Mouse (Mus musculus) heart, embryonic 16.5 days (tissue): Measurements from ENCODE around the gene Lcmt2. TPM values are rescaled to one million over a fixed set of nuclear protein-coding genes. Genes with fewer than 3 reads are reported as not detected.
A peak's percentile ranks its signal among the peaks of the same experiment; 100 is the strongest.

Experiments used
- ATAC-seq: fragments of 200-750 bp; cut with Nextera tagmentation; replicated peaks from 2 replicates; pipeline ENCODE4 v1.8.0; 2017; ENCODE audit warnings: moderate number of reproducible peaks; ENCODE audit not compliant: insufficient read depth, low FRiP score; ENCODE audit errors: extremely low read depth
- H3K27ac ChIP-seq: fragments of 300-500 bp; sonication (generic); 2 replicates; pipeline ENCODE4 v1.5.1; 2014; ENCODE audit warnings: mild to moderate bottlenecking, low read length, control low read depth, moderate library complexity
- H3K27me3 ChIP-seq: fragments of 300-500 bp; sonication (generic); 2 replicates; pipeline ENCODE4 v1.6.1; 2014; ENCODE audit warnings: low read length, mixed read lengths; ENCODE audit not compliant: control insufficient read depth, insufficient read depth
- H3K36me3 ChIP-seq: fragments of 300-500 bp; sonication (generic); 2 replicates; pipeline ENCODE4 v1.6.1; 2014; ENCODE audit not compliant: control insufficient read depth, insufficient read depth
- H3K4me1 ChIP-seq: fragments of 300-500 bp; sonication (generic); 2 replicates; pipeline ENCODE4 v1.6.1; 2014; ENCODE audit warnings: low read length, mixed read lengths; ENCODE audit not compliant: control insufficient read depth, insufficient read depth
- H3K4me2 ChIP-seq: fragments of 300-500 bp; sonication (generic); 2 replicates; pipeline ENCODE4 v1.6.1; 2014; ENCODE audit warnings: low read depth, mild to moderate bottlenecking, control low read depth, low read length
- H3K4me3 ChIP-seq: fragments of 300-500 bp; sonication (generic); 2 replicates; pipeline ENCODE4 v1.5.1; 2014; ENCODE audit warnings: mild to moderate bottlenecking, control low read depth, low read length
- H3K9ac ChIP-seq: fragments of 300-500 bp; sonication (generic); 2 replicates; pipeline ENCODE4 v1.6.1; 2014; ENCODE audit warnings: low read length, control low read depth
- H3K9me3 ChIP-seq: fragments of 300-500 bp; sonication (generic); replicated peaks from 2 replicates; pipeline ENCODE4 v1.6.1; 2016; ENCODE audit warnings: low read length; ENCODE audit not compliant: control insufficient read depth
- WGBS: fragments of 180-500 bp; shearing (Covaris S2); extraction: QIAGEN DNeasy Blood & Tissue Kit; methylation state at CpG from one replicate; pipeline ENCODE4 v1.1.7; 2014; 5-methylcytosine and 5-hydroxymethylcytosine counted together
- polyA plus RNA-seq: library from polyadenylated mRNA; unstranded; fragments of >200 nt; fragmentation: Nextera tagmentation; extraction: Ambion mirVana; gene quantifications from 2 replicates; pipeline ENCODE4 v1.2.1, GENCODE M21; 2015

The Lcmt2 gene
- polyA plus RNA-seq, 1 experiment from 2014 or later = 20.1 TPM

GRCm38 (mm10) chr2:121169173-121169572, 28.7 kb upstream of the Lcmt2 start:
- Histone ChIP-seq H3K9me3 (no peaks in the 10 kb centered on the region), H3K27ac (no peak overlapping the region), H3K4me1 (peaks cover 18% of the 10 kb centered on the region), H3K27me3 (no peaks in the 10 kb centered on the region), H3K4me3 (peak overlapping the region; percentile 97), H3K36me3 (peaks cover 8% of the 10 kb centered on the region), H3K9ac (peak overlapping the region; percentile 89), H3K4me2 (peak overlapping the region; percentile 85)
- ATAC-seq = no peak
- WGBS = 41% methylated on average over 4 of the region's 4 CpGs

- no peak overlapping the region for H3K27ac ChIP-seq
- 82% methylated on average over 3 of the region's 3 CpGs for WGBS
- no peaks in the 10 kb centered on the region for H3K27me3 ChIP-seq
- H3K4me2 ChIP-seq = no peak overlapping the region
- H3K4me1 ChIP-seq = no peaks in the 10 kb centered on the region
- H3K4me3 ChIP-seq = no peak overlapping the region
- no peak overlapping the region for H3K9ac ChIP-seq
- ATAC-seq = no peak
- H3K9me3 ChIP-seq = no peaks in the 10 kb centered on the region
- peaks cover 14% of the 10 kb centered on the region for H3K36me3 ChIP-seq
These were observed 12.6 kb upstream of the Lcmt2 start for GRCm38 (mm10) chr2:121153100-121153499.

- no peaks in the 10 kb centered on the region for H3K9me3 ChIP-seq
- H3K36me3 ChIP-seq = peaks cover 14% of the 10 kb centered on the region
- no peaks in the 10 kb centered on the region for H3K4me1 ChIP-seq
- ATAC-seq = no peak
- 80% methylated on average over 5 of the region's 5 CpGs for WGBS
- no peak overlapping the region for H3K9ac ChIP-seq
- no peak overlapping the region for H3K4me3 ChIP-seq
- no peaks in the 10 kb centered on the region for H3K27me3 ChIP-seq
- no peak overlapping the region for H3K4me2 ChIP-seq
- H3K27ac ChIP-seq = no peak overlapping the region
These were observed 9.2 kb upstream of the Lcmt2 start for GRCm38 (mm10) chr2:121149679-121150078.

- Histone ChIP-seq H3K27me3 (no peaks in the 10 kb centered on the region), H3K36me3 (peaks cover 15% of the 10 kb centered on the region), H3K9ac (no peak overlapping the region), H3K4me1 (peaks cover 23% of the 10 kb centered on the region), H3K27ac (no peak overlapping the region), H3K4me2 (no peak overlapping the region), H3K9me3 (no peaks in the 10 kb centered on the region), H3K4me3 (no peak overlapping the region)
- WGBS = 65% methylated on average over 2 of the region's 2 CpGs
- no peak for ATAC-seq
These were observed 2.0 kb upstream of the Lcmt2 start for GRCm38 (mm10) chr2:121142415-121142814.

- no peaks in the 10 kb centered on the region for H3K27me3 ChIP-seq
- peaks cover 15% of the 10 kb centered on the region for H3K36me3 ChIP-seq
- H3K4me3 ChIP-seq = peak overlapping the region; percentile 82
- H3K27ac ChIP-seq = peak overlapping the region; percentile 99
- H3K9me3 ChIP-seq = no peaks in the 10 kb centered on the region
- peak overlapping the region; percentile 80 for H3K9ac ChIP-seq
- peaks cover 23% of the 10 kb centered on the region for H3K4me1 ChIP-seq
- WGBS = 68% methylated on average over 16 of the region's 16 CpGs
- H3K4me2 ChIP-seq = peak overlapping the region; percentile 94
- ATAC-seq = no peak
These were observed 973 bp upstream of the Lcmt2 start for GRCm38 (mm10) chr2:121141216-121142035.

- ATAC-seq = peak; percentile 34; the same call in 1 of the 2 replicates
- 28% methylated on average over 29 of the region's 29 CpGs for whole genome bisulfite sequencing
- Histone ChIP-seq H3K9ac (peak overlapping the region; percentile 80), H3K27me3 (no peaks in the 10 kb centered on the region), H3K4me3 (peak overlapping the region; percentile 82), H3K27ac (peak overlapping the region; percentile 99), H3K4me1 (peaks cover 23% of the 10 kb centered on the region), H3K9me3 (no peaks in the 10 kb centered on the region), H3K36me3 (peaks cover 15% of the 10 kb centered on the region), H3K4me2 (peak overlapping the region; percentile 94)
These were observed 1.0 kb downstream of the Lcmt2 start for GRCm38 (mm10) chr2:121139266-121140017.

GRCm38 (mm10) chr2:121137371-121137770, 3.1 kb downstream of the Lcmt2 start:
- no peak for ATAC-seq
- 93% methylated on average over 4 of the region's 4 CpGs for WGBS
- peaks cover 15% of the 10 kb centered on the region for H3K36me3 ChIP-seq

GRCm38 (mm10) chr2:121132822-121133221, 7.6 kb downstream of the Lcmt2 start:
- Histone ChIP-seq H3K27me3 (no peaks in the 10 kb centered on the region), H3K9me3 (no peaks in the 10 kb centered on the region), H3K9ac (no peak overlapping the region), H3K36me3 (no peaks in the 10 kb centered on the region), H3K4me2 (no peak overlapping the region), H3K4me3 (no peak overlapping the region), H3K4me1 (no peaks in the 10 kb centered on the region), H3K27ac (no peak overlapping the region)
- WGBS = 58% methylated on average over 1 of the region's 1 CpGs
- no peak for ATAC-seq

More at GRCm38 (mm10) chr2:121137371-121137770, 3.1 kb downstream of the Lcmt2 start:
- Histone ChIP-seq H3K9me3 (no peaks in the 10 kb centered on the region), H3K27ac (no peak overlapping the region), H3K27me3 (no peaks in the 10 kb centered on the region), H3K4me2 (0 out of 2 replicates have a peak overlapping the region, but pooled peaks have one; percentile 1), H3K4me1 (peaks cover 23% of the 10 kb centered on the region), H3K4me3 (no peak overlapping the region), H3K9ac (no peak overlapping the region)
